Mouse (Mus musculus) embryo, embryonic 10 days (tissue): ENCODE measurements around the gene Epdr1.
A peak's percentile ranks its signal among the peaks of the same experiment; 100 is the strongest.
"Not testable (repeated sequence)": the region's sequence is repeated elsewhere in the genome, so short reads cannot be mapped to it uniquely, and the experiment has no call there.

Experiments used
- DNase-seq: peaks from one replicate; pipeline ENCODE4 v3.0.0-alpha.2; 2015; ENCODE audit warnings: low spot score

The Epdr1 gene

DNA sequence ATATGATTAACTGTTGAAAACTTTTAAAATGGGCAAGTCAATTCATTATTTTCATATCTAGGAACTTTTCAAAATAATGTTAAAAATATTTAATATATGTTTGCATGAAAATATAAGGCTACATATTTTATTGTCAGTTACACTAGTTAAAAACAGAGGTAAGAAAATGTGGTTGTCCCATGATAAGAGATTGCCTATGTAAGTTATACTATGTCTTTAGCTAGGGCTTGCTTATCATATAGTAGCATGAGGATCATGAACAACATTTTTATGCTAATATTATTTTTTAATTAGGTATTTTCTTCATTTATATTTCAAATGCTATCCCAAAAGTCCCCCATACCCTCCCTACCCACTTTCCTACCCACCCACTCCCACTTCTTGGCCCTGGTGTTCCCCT, 14.8 kb downstream of the Epdr1 start:
- DNase-seq = no peak

DNA sequence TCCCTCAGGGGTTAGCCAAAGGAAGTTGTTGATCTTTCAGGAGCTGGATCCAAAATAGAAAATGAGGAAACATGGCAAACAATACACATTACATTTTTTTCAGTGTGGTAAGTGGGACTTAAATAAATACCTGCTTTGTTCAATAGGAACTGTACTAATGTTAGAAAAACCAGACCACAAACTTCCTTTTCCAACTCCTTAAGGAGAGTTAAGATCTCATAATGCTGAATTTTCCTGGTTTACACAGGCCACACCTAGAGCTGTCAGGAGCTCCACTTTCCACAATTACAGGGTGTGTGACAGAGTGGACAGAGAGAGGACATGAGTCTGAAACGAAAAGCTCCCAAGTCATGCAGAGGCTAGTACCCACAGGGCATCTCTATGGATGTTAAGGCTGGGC, 16.0 kb downstream of the Epdr1 start:
- no peak for DNase-seq

DNA sequence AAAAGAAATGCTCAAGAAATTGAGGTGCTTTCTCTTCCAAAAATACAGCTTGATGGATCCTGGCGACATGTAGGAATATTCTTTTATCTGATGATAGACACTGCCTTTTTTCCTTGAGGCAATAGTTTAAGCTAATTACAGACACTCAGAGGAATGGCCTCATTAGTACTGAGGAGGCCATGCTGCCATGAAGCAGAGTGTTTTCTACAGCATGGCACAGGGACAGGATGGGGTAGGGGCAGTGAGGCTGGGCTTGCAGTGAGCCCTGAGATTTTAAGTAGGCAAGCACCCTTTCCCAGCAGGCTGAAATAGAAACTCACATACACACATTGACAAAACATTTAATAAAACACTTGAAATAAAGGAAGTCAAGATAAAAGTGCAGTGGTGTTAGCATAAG, 17.2 kb downstream of the Epdr1 start:
- no peak for DNase-seq

DNA sequence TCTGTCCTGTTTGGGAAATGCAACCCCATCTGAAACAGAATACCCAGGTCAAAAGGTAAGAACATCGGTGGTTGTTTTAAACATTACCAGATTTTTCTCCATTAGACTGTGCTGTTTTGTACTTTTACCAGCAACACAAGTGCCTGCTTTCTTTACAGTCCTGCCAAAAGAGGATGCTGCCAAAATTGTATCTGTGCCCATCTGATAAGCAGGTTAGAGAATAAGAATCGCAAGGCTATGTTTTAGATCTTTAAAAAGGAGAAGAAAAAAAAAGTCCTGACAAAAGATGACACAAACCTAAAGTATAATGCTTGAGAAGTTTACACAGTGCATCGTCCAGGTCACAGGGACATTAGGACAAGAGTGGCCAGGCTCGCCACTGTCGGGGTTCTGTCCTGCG, 20.5 kb downstream of the Epdr1 start:
- DNase-seq = no peak

DNA sequence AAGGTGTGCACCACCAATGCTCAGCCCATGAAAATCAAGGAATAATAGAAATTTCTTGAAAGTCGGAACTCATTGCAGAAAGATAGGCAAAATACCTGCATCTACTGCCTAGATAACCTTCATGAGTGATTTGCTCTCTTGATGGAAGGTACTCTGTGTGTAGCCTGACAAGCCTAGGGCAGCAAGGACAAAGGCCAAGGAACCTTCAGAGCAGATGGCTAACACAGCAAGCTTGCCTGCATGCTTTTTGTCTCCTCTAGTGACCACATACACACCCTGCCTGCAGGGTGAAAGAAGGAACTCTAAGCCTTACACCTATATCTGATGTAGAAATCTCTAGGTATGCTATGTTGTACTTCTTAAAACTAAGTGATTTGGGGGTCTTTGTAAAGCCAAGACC, 24.6 kb downstream of the Epdr1 start:
- DNase-seq = no peak

DNA sequence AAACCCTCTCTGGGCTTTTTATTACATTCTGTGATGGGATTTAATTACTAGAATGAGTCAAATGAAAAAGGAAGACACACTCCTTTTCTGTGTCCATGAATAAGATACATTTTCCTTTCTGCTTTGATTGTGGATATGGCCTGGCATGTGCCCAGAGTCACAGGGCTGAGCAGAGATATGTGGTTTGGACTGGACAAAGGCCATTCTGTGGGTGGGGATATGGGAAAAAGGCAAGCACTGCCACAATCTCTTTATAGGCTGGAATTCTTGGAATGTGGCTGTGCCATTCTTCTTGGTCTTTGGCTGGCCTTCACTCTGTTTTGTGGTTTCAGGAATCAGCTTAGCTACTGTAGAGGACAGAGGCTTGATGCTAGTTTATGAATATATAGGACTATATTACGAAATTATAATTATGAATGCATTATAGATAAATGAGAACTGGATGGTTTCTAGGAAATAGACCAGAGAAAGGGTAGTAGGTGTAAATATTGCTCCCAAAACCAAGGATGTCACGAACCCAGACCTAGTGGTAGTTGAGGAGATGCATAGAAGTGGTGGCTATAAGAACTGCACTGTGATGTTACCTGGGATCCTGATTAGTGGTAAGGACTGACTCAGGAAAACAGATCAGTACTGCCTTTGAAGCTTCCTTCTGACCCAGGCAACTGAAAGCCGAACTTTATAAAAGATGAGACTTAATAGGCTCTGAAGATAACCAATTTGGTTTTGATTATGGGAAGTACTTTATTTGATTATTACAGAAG, 28.5 kb downstream of the Epdr1 start:
- DNase-seq = peak; percentile 4

DNA sequence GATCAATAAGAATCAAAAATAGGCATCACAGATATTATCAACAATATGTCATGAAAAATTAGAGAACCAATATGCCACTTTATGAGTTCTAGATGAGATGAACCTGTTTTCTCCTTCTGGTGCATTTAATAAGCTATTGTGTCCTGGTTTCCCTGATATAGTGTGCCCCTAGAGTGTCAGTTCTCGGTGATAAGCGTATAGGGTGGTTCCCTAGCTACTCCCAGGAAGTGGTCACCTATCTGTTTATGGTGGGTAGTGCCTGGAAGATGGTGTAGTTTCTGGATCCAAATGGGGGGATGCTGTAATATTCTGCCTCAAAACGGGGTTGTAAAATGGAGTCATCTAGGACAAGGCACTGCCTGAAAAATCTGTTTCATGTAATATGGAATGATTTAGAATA, 43.8 kb downstream of the Epdr1 start:
- no peak for DNase-seq

DNA sequence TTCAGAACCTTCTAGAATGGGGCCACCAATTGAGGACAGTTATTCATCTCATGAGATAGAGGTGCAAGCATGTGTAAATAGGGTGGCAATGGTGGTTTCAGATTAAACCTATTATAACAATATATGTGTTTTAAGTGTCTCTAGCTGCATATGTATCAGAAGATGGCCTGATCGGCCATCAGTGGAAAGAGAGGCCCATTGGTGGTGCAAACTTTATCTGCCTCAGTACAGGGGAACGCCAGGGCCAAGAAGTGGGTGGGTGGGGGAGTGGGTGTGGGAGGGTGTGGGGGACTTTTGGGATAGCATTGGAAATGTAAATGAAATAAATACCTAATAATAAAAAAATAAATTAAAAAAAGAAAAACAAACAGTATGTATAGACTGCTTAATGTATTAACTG, 45.0 kb downstream of the Epdr1 start:
- DNase-seq = not testable (repeated sequence)

DNA sequence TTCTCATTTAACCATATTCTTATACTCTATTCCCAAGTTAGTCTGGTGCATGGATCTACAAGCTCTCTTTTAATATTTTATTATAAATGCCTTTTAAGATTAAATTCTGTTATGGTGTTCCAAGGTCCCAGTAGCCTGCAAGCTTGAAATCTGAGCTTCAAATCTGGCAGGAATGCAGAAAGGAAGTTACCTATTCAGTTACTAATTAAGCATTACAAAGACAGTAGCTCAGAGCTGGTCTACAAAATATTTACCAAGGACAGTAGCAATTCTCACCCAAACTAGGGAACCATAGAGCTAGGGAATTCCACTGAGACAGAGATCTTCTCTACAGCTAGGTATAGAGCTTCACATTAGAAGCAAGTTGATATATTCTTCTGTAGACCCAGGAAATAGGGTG, 49.6 kb downstream of the Epdr1 start:
- DNase-seq = not testable (repeated sequence)

DNA sequence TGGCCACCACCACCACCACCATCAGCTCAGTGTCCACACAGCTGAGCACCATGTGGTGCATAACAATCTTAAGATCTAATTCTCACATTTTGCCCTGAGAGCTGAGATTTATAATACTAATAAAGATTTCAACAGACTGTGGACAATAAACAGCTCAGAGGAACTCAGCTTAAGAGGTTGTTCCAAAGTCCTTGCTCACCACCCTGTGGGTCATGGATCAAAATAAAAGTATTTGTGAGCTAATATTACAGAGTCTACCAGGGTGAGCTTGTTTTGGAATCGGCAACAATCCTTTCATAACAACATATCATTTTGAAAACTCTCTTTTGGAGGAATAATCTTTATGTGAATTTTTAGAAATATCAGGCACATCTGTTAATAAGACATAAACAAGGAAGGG, 57.2 kb downstream of the Epdr1 start:
- no peak for DNase-seq

DNA sequence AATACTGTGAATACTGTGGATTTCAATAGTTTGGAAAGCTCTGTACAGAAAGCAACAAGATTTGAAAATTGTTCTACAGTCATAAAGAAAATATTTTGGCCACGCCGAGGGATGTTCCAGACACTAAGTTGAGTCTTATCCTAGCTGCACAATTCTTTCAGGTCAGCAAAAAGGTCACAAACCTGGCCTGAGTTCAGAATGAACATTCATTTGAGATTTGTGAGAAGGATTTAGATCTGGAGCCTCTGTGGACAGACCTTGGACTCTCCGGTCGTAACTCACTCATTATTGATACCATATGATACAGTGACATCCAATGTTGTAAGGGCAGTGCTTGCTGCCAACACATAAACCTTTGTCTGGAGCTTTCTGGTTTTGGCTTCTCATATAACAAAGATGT, 64.3 kb downstream of the Epdr1 start:
- no peak for DNase-seq
